Mouse (Mus musculus) ES-Bruce4 (cell line): ENCODE data around the gene Dnajc6.

ENCODE experiments used
- CTCF ChIP-seq: IDR thresholded peaks from one replicate; pipeline ENCODE4 v1.8.1; 2011; ENCODE audit warnings: low read depth, low read length
- EP300 ChIP-seq: IDR thresholded peaks from 2 replicates; pipeline ENCODE4 v1.6.1; 2011; ENCODE audit warnings: low read depth, low read length; ENCODE audit not compliant: insufficient read depth

- no peak for TF ChIP-seq CTCF
- TF ChIP-seq EP300 = no peak
Measured at GRCm38 (mm10) chr4:101582882-101583281, 86.4 kb downstream of the Dnajc6 start.
